Mouse (Mus musculus) cortical plate, adult 2 months (tissue): ENCODE data around the gene Inpp5f. TPM values are rescaled to one million over a fixed set of nuclear protein-coding genes. Genes with fewer than 3 reads are reported as not detected.
A peak's percentile ranks its signal among the peaks of the same experiment; 100 is the strongest.

Source experiments
- H3K27ac ChIP-seq: fragments of 200-500 bp; 2 replicates; pipeline ENCODE4 v1.5.1; 2012; ENCODE audit warnings: low read length, control low read depth, inconsistent platforms; ENCODE audit not compliant: insufficient read depth
- H3K4me1 ChIP-seq: fragments of 200-500 bp; 2 replicates; pipeline ENCODE4 v1.6.1; 2011; ENCODE audit warnings: low read length; ENCODE audit not compliant: control insufficient read depth, insufficient read depth
- H3K4me3 ChIP-seq: fragments of 200-500 bp; 2 replicates; pipeline ENCODE4 v1.5.1; 2011; ENCODE audit warnings: mild to moderate bottlenecking, low read length, control low read depth; ENCODE audit not compliant: insufficient read depth
- CTCF ChIP-seq: fragments of 200-500 bp; IDR thresholded peaks from 2 replicates; pipeline ENCODE4 v1.5.1; 2011; ENCODE audit warnings: mild to moderate bottlenecking, control low read depth, low read length; ENCODE audit not compliant: insufficient read depth; ENCODE audit errors: extremely low read depth
- POLR2A ChIP-seq: fragments of 200-500 bp; IDR thresholded peaks from 2 replicates; pipeline ENCODE4 v1.6.1; 2011; ENCODE audit warnings: mild to moderate bottlenecking, low read length, control low read depth; ENCODE audit not compliant: insufficient read depth; ENCODE audit errors: extremely low read depth
- polyA plus RNA-seq: library from polyadenylated mRNA; depleted of rRNA; stranded (reverse); fragments of >200 nt; gene quantifications from 2 replicates; pipeline ENCODE4 v1.2.3, GENCODE M21; 2012

The Inpp5f gene
- polyA plus RNA-seq, 1 experiment = 57.5 TPM

GRCm38 (mm10) chr7:128577607-128578006, 33.5 kb upstream of the Inpp5f start:
- no peak overlapping the region for H3K4me3 ChIP-seq
- H3K4me1 ChIP-seq = peaks cover 4% of the 10 kb centered on the region; the same call in 1 of the 2 replicates
- TF ChIP-seq CTCF (no peak), POLR2A (no peak)
- H3K27ac ChIP-seq = no peak overlapping the region

GRCm38 (mm10) chr7:128578199-128578945, 32.8 kb upstream of the Inpp5f start:
- TF ChIP-seq CTCF = no peak
- Histone ChIP-seq H3K4me1 (peaks cover 4% of the 10 kb centered on the region), H3K27ac (no peak overlapping the region), H3K4me3 (no peak overlapping the region)

GRCm38 (mm10) chr7:128579381-128579780, 31.7 kb upstream of the Inpp5f start:
- no peak for TF ChIP-seq POLR2A
- TF ChIP-seq CTCF = no peak
- no peak overlapping the region for H3K27ac ChIP-seq
- peaks cover 4% of the 10 kb centered on the region for H3K4me1 ChIP-seq
- no peak overlapping the region for H3K4me3 ChIP-seq

DNA sequence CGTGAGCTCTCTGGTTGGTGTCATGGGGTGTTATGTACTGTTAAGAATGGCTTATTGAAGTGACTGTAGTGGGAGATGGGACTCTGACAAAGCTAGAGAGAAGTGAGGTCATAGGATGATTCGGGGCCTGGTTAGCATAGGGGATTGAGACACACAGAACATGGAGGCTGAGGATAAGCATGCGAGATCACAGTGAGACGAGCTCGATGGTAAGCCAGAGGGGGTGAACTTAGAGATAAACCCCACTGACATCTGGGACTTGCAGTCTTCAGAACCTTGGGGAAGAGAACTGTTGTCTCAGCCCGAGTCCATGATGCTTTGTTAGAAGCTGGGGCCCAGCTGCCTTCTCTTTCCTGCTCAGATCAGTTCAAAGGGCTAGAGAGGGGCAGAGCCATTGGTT, 30.8 kb upstream of the Inpp5f start:
- TF ChIP-seq POLR2A (no peak), CTCF (no peak)
- Histone ChIP-seq H3K4me3 (no peak overlapping the region), H3K4me1 (peaks cover 4% of the 10 kb centered on the region), H3K27ac (no peak overlapping the region)

DNA sequence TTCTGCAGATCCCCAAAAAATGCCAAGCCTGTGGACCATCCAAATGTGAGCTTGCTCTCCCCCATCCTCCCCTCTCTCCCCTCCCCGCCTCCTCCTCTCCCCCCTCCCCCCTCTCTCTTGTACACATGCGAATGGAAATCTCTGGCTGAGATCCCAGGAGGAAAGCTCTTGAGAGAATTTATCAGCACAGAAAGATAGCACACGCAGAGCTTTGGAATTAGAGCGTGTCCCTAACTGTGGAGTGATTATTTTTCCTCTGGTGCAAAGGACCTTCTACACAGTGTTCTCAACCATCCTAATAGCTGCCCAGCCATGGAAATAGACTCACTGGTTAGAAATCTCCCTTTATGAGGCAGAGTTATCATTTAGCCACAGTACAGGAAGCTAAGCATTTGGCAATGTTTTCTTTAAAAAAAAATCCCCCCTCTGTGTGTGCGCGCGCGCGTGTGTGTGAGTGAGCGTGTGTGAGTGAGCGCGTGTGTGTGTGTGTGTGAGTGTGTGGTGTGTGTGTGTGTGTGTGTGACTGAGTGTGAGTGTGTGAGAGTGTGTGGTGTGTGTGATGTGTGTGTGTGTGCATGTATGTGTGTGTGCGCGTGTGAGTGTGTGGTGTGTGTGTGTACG, 29.2 kb upstream of the Inpp5f start:
- Histone ChIP-seq H3K4me1 (peaks cover 4% of the 10 kb centered on the region), H3K4me3 (no peak overlapping the region), H3K27ac (no peak overlapping the region)
- no peak for TF ChIP-seq CTCF
- no peak for TF ChIP-seq POLR2A

DNA sequence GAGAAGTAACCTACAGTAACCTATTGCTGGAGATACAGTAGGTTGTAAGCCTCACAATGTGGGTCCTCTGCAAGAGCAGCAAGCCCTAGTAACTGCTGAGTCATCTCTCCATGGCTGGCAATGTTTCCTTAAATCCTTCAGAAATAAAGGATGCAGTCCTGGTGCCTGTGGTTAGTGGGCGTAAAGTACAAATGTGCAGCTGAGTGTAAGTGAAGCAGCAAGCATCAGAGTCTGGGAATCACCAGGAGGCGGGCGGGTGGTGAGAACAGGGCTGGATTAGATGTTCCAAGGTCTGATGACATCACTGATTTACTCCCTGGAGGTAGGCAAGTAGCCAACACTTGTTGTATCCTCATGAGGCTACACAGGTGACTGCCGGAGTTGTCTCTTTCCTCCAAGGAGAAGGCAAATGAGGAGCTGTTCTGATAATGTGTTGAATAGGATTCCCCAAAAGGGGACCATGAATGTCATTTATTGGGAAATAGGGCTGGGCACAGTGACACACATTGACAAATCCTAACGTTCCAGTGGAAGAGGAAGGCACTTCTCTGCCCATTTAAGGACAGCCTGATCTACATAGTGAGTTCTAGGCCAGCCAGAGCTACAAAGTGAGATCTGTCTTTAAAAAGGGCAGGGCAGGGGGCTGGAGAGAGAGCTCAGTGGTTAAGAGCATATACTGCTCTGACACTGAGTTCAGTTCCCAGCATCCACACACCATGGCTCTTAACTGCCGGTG, 27.7 kb upstream of the Inpp5f start:
- no peak for TF ChIP-seq POLR2A
- no peak for TF ChIP-seq CTCF
- Histone ChIP-seq H3K4me1 (peaks cover 4% of the 10 kb centered on the region), H3K4me3 (no peak overlapping the region), H3K27ac (no peak overlapping the region)

DNA sequence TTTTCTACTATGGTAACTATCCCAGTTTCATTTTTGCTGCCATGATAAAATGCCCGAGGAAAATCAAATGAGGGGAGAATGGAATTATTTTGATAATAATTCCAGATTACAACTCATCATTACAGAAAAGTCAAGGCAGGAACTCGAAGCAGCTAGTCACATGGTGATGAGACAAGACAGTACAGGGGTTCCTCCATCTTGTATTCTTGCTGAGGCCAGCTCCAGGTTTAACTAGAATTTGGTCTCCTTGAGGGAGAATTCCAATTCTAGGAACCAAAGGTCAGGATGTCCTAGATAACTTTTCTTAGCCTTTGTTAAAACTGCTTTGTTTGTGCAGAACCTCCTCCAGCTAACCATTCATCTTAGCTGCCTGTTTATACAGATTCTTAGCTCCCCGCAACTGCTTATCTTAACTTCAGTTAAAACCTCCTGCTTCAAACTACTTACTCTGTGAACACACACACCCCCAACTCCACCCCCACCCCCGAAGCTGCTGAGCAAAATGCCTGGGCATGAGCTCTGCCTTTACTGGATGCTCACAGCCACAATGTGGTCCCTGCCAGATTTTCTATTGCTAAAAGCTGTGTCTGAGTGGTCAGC, 23.7 kb upstream of the Inpp5f start:
- TF ChIP-seq POLR2A (no peak), CTCF (no peak)
- Histone ChIP-seq H3K4me3 (no peak overlapping the region), H3K4me1 (peaks cover under 1% of the 10 kb centered on the region), H3K27ac (no peak overlapping the region)

- H3K4me3 ChIP-seq = no peak overlapping the region
- TF ChIP-seq CTCF = no peak
- TF ChIP-seq POLR2A = no peak
- no peaks in the 10 kb centered on the region; the same call in 1 of the 2 replicates for H3K4me1 ChIP-seq
- H3K27ac ChIP-seq = peak overlapping the region; percentile 63
Observed at GRCm38 (mm10) chr7:128591345-128592084, 19.6 kb upstream of the Inpp5f start.

GRCm38 (mm10) chr7:128592118-128592935, 18.8 kb upstream of the Inpp5f start:
- TF ChIP-seq CTCF (no peak), POLR2A (no peak)
- Histone ChIP-seq H3K4me3 (no peak overlapping the region), H3K4me1 (no peaks in the 10 kb centered on the region; the same call in 1 of the 2 replicates), H3K27ac (peak overlapping the region; percentile 90)
